Comparison of ENCODE assay signal across 20 mouse cellular contexts in the genomic region with DNA sequence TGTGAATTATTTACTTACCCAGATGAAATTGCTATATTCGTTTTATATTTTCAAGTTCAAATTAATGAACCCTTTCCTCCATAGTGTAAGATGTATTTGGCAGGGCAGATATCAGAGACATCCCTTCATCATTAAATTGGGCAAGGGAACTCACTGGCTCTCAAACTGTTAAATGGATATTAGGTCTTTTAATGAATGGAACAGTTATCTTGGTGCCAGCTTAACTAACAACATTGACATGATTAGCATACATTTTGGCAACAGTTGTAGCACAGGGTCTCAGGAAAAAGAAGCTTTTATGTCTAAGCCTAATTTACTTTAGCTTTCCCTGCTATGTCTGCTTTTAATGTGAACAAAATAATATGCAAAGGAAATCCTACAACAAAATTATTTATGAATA. TPM values are rescaled to one million over a fixed set of nuclear protein-coding genes. Genes with fewer than 3 reads are reported as not detected.
A peak's percentile ranks its signal among the peaks of the same experiment; 100 is the strongest.
DNase-seq lines count a peak whose midpoint lies in the region; ATAC-seq lines count a peak whose summit lies in the region.
"Had no signal": no experiment of that assay in that cellular context is flagged by ENCODE, and none has a peak within 500 bp of the region (broad histone marks: within the 10 kb centered on the region; RNA-seq: fewer than 3 reads in every experiment).

No protein-coding gene starts in this region.

- H3K4me3 ChIP-seq in hindbrain, embryonic 13.5 days, result no peak overlapping the region
- no peak overlapping the region for H3K4me3 ChIP-seq in hindbrain, embryonic 14.5 days (replicated peaks; ENCODE audit: low read length)
- H3K4me3 ChIP-seq in midbrain, embryonic 16.5 days (ENCODE audit: low read depth, low read length), result no peak overlapping the region
- no peak overlapping the region for H3K4me3 ChIP-seq in midbrain, embryonic 15.5 days
- H3K4me3 ChIP-seq in forebrain, embryonic 15.5 days, result no peak overlapping the region
- H3K4me3 ChIP-seq: embryonic facial prominence, embryonic 10.5 days; gastrocnemius, adult 2 months; heart, embryonic 12.5 days; hindbrain, embryonic 12.5 days had no signal

- ATAC-seq in hindbrain, embryonic 13.5 days (ENCODE audit: low FRiP score), result 0 out of 2 replicates have a peak, but pooled peaks have one; percentile 32
- no peak; the same call in 1 of the 2 replicates for ATAC-seq in hindbrain, embryonic 14.5 days (ENCODE audit: low FRiP score)
- 0 out of 2 replicates have a peak, but pooled peaks have one; percentile 30 for ATAC-seq in midbrain, embryonic 16.5 days
- ATAC-seq in midbrain, embryonic 15.5 days (replicated peaks), result no peak; the same call in 1 of the 2 replicates
- ATAC-seq in forebrain, embryonic 15.5 days (replicated peaks), result peak; percentile 72
- ATAC-seq in erythroid progenitor cell, adult 5-6 weeks (replicated peaks; ENCODE audit: low FRiP score, poor library complexity, severe bottlenecking), result no peak
- ATAC-seq: activated CD4-positive, CD25-positive, alpha-beta regulatory T cell, adult 4 months; intestine, embryonic 16.5 days; Patski had no signal

- H3K9ac ChIP-seq in hindbrain, embryonic 13.5 days, result no peak overlapping the region
- H3K9ac ChIP-seq in hindbrain, embryonic 14.5 days, result no peak overlapping the region
- no peak overlapping the region for H3K9ac ChIP-seq in midbrain, embryonic 16.5 days (ENCODE audit: low read depth, low read length)
- H3K9ac ChIP-seq in midbrain, embryonic 15.5 days, result no peak overlapping the region
- H3K9ac ChIP-seq in forebrain, embryonic 15.5 days (replicated peaks), result no peak overlapping the region
- H3K9ac ChIP-seq: heart, embryonic 12.5 days; hindbrain, embryonic 12.5 days had no signal

- H3K27ac ChIP-seq in hindbrain, embryonic 13.5 days, result no peak overlapping the region
- no peak overlapping the region for H3K27ac ChIP-seq in hindbrain, embryonic 14.5 days
- no peak overlapping the region for H3K27ac ChIP-seq in midbrain, embryonic 16.5 days (ENCODE audit: low read length)
- H3K27ac ChIP-seq in midbrain, embryonic 15.5 days, result no peak overlapping the region
- no peak overlapping the region for H3K27ac ChIP-seq in forebrain, embryonic 15.5 days (replicated peaks)
- H3K27ac ChIP-seq: embryonic facial prominence, embryonic 10.5 days; gastrocnemius, adult 2 months; hindbrain, embryonic 12.5 days had no signal

- H3K4me2 ChIP-seq in hindbrain, embryonic 13.5 days, result no peak overlapping the region
- no peak overlapping the region for H3K4me2 ChIP-seq in hindbrain, embryonic 14.5 days (replicated peaks)
- H3K4me2 ChIP-seq in midbrain, embryonic 16.5 days (ENCODE audit: low read length), result no peak overlapping the region
- no peak overlapping the region for H3K4me2 ChIP-seq in midbrain, embryonic 15.5 days
- no peak overlapping the region for H3K4me2 ChIP-seq in forebrain, embryonic 15.5 days (replicated peaks)
- H3K4me2 ChIP-seq: heart, embryonic 12.5 days; hindbrain, embryonic 12.5 days had no signal

- WGBS in hindbrain, embryonic 13.5 days, result 73% methylated on average over 1 of the region's 1 CpGs
- WGBS in hindbrain, embryonic 14.5 days, result 66% methylated on average over 1 of the region's 1 CpGs
- 68% methylated on average over 1 of the region's 1 CpGs for WGBS in midbrain, embryonic 16.5 days
- 53% methylated on average over 1 of the region's 1 CpGs for WGBS in midbrain, embryonic 15.5 days
- 22% methylated on average over 1 of the region's 1 CpGs for WGBS in forebrain, embryonic 15.5 days

- peaks cover 16% of the 10 kb centered on the region for H3K27me3 ChIP-seq in hindbrain, embryonic 13.5 days
- H3K27me3 ChIP-seq in hindbrain, embryonic 14.5 days (ENCODE audit: control insufficient read depth, insufficient read depth, low read length), result no peaks in the 10 kb centered on the region
- H3K27me3 ChIP-seq in midbrain, embryonic 16.5 days (ENCODE audit: control insufficient read depth, insufficient read depth, low read depth, low read length), result peaks cover 3% of the 10 kb centered on the region; the same call in 1 of the 2 replicates
- no peaks in the 10 kb centered on the region for H3K27me3 ChIP-seq in midbrain, embryonic 15.5 days (replicated peaks)
- H3K27me3 ChIP-seq in forebrain, embryonic 15.5 days, result no peaks in the 10 kb centered on the region
- H3K27me3 ChIP-seq: CH12.LX had no signal

- H3K36me3 ChIP-seq in hindbrain, embryonic 13.5 days, result no peaks in the 10 kb centered on the region
- H3K36me3 ChIP-seq in hindbrain, embryonic 14.5 days (replicated peaks; ENCODE audit: control insufficient read depth, insufficient read depth), result no peaks in the 10 kb centered on the region
- no peaks in the 10 kb centered on the region for H3K36me3 ChIP-seq in midbrain, embryonic 16.5 days (ENCODE audit: control insufficient read depth, insufficient read depth, low read length)
- no peaks in the 10 kb centered on the region for H3K36me3 ChIP-seq in midbrain, embryonic 15.5 days (replicated peaks)
- no peaks in the 10 kb centered on the region for H3K36me3 ChIP-seq in forebrain, embryonic 15.5 days
- H3K36me3 ChIP-seq: embryonic facial prominence, embryonic 10.5 days; heart, embryonic 12.5 days; hindbrain, embryonic 12.5 days had no signal

- peaks cover 2% of the 10 kb centered on the region for H3K4me1 ChIP-seq in hindbrain, embryonic 13.5 days (replicated peaks)
- H3K4me1 ChIP-seq in hindbrain, embryonic 14.5 days (replicated peaks; ENCODE audit: control insufficient read depth, insufficient read depth, low read length), result no peaks in the 10 kb centered on the region; the same call in 1 of the 2 replicates
- peaks cover 1% of the 10 kb centered on the region; the same call in 1 of the 2 replicates for H3K4me1 ChIP-seq in midbrain, embryonic 16.5 days (ENCODE audit: control insufficient read depth, insufficient read depth, low read length)
- H3K4me1 ChIP-seq in midbrain, embryonic 15.5 days, result peaks cover 2% of the 10 kb centered on the region; the same call in 1 of the 2 replicates
- H3K4me1 ChIP-seq in forebrain, embryonic 15.5 days, result peaks cover 17% of the 10 kb centered on the region

- H3K9me3 ChIP-seq in hindbrain, embryonic 13.5 days, result no peaks in the 10 kb centered on the region
- no peaks in the 10 kb centered on the region for H3K9me3 ChIP-seq in hindbrain, embryonic 14.5 days (ENCODE audit: control insufficient read depth, low read length)
- no peaks in the 10 kb centered on the region for H3K9me3 ChIP-seq in midbrain, embryonic 16.5 days (replicated peaks; ENCODE audit: control insufficient read depth, low read length, poor library complexity, severe bottlenecking)
- no peaks in the 10 kb centered on the region for H3K9me3 ChIP-seq in midbrain, embryonic 15.5 days
- no peaks in the 10 kb centered on the region for H3K9me3 ChIP-seq in forebrain, embryonic 15.5 days
- H3K9me3 ChIP-seq: embryonic facial prominence, embryonic 10.5 days; heart, embryonic 12.5 days; hindbrain, embryonic 12.5 days had no signal

- no peak for DNase-seq in hindbrain, embryonic 14.5 days (ENCODE audit: low spot score)
- DNase-seq: adrenal gland, postnatal 14 days; cerebellum, adult 18-20 months; cerebellum, adult 9-11 months; gastrocnemius, adult 2 months; gastrocnemius, postnatal 25 days; heart, postnatal 36 days had no signal

RNA-seq across cellular contexts. Expression of a gene that starts 6.8 kb away (rescaled TPM):
- 2.3 and 2.5 TPM in 2 replicates for polyA plus RNA-seq in hindbrain, embryonic 13.5 days (2015; fragmentation: Nextera tagmentation; extraction: Ambion mirVana)
- 3.8 and 6.6 TPM in 2 replicates for polyA plus RNA-seq in hindbrain, embryonic 14.5 days (2014; fragmentation: Nextera tagmentation; extraction: Ambion mirVana)
- polyA plus RNA-seq in midbrain, embryonic 16.5 days (2015; fragmentation: Nextera tagmentation; extraction: Ambion mirVana), result 6.5 and 9.6 TPM in 2 replicates
- polyA plus RNA-seq in midbrain, embryonic 15.5 days (2015; fragmentation: Nextera tagmentation; extraction: Ambion mirVana), result 6.1 and 7.1 TPM in 2 replicates
- polyA plus RNA-seq in forebrain, embryonic 15.5 days (2015; fragmentation: Nextera tagmentation; extraction: Ambion mirVana), result 6.5 and 7.0 TPM in 2 replicates
- total RNA-seq in erythroid progenitor cell, adult 5-6 weeks (2015; ENCODE audit: low replicate concordance), result not detected in 2 replicates
- total RNA-seq in erythroid progenitor cell, adult 5-6 weeks (2017; ENCODE audit: low replicate concordance), result not detected in 2 replicates
- total RNA-seq: CH12.LX; granulocyte monocyte progenitor cell, adult 5-6 weeks had no signal
- polyA plus RNA-seq: activated CD4-positive, CD25-positive, alpha-beta regulatory T cell, adult 4 months; Patski had no signal

Comparison
In these comparisons a context has a peak if more than half of its experiments do, and no peak if none do; other contexts are left out.
1. ATAC-seq: peak in hindbrain, embryonic 13.5 days (single experiment), midbrain, embryonic 16.5 days (single experiment) and forebrain, embryonic 15.5 days (single experiment); none in hindbrain, embryonic 14.5 days (single experiment), midbrain, embryonic 15.5 days (single experiment) and erythroid progenitor cell, adult 5-6 weeks (single experiment).